Mouse (Mus musculus): Measurements from ENCODE around the gene Olfr191. TPM values are rescaled to one million over a fixed set of nuclear protein-coding genes. Genes with fewer than 3 reads are reported as not detected.

Gene Olfr191
- not detected in 2 replicates for polyA plus RNA-seq (2012; rRNA removed)

DNA sequence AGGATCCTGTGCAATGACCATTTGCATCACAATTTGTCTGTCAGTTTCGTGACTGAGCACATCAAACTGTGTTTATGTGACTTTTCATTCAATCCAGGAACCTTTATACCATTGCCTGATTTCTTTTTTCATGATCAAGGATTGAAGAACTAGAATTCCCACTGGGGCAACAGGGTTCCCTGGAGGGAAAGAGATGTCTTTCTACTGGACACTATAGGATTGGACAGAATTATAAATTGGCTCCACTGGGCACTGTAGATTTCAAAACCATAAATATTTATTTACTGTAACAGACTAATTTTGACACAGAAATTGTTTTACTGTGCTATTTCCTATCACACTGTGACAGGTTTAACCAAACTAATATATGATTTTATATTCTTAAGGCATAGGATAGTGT is at the start of gene Olfr191:
Gene Olfr191, minus strand, starts transcription at position 101 of the 400 bp plus-strand sequence.

DNA sequence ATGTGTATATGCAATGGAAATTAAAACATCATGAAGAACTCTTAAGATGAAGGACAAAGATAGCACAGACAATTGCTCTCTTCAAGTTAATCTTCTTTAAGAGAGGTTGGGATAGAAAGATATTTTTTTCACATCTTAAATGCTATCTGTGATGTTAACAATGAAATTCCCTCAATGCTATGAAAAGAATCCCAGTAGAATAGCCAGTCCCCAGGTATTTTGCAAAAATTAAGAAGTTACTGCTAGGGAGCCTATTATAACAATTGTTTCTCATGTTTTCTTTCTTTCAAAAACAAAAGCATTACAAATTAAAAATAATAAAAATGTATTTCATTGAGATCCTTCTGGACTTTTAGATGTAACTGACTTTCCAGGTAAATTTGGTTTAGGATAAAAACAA is 31.3 kb upstream of the Olfr191 start, which contains the start of gene Olfr194:
Gene Olfr194, minus strand, starts transcription at position 101 of the 400 bp plus-strand sequence.

DNA sequence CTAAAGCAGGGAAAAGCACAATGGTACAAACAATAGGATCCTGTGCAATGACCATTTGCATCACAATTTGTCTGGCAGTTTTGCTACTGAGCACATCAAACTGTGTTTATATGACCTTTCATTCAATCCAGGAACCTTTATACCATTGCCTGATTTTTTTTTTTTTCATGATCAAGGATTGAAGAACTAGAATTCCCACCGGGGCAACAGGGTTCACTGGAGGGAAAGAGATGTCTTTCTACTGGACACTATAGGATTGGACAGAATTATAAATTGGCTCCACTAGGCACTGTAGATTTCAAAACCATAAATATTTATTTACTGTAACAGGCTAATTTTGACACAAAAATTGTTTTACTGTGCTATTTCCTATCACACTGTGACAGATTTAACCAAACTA is 22.2 kb upstream of the Olfr191 start, which contains the start of gene Olfr193:
Gene Olfr193, minus strand, starts transcription at position 101 of the 400 bp plus-strand sequence.

DNA sequence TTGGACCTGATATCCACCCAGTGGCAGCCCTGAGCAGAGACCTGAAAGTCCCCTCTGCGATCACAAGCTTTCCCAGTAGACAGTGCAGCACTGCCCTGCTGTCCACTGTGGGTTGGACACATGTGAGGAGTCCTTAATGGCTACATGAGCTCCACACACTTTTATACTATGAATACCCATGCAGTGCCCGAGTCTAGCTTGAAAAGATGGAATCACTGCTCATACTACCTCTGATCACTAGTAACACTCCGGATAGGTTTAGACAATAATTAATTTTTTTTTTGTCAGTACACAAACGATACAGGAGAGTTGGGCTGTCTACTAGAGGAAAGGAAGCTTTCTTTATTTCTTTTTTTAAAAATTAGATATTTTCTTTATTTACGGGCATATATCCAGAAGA is 11.7 kb downstream of the Olfr191 start, which contains the start of gene Olfr190:
Gene Olfr190, minus strand, starts transcription at position 101 of the 400 bp plus-strand sequence.

DNA sequence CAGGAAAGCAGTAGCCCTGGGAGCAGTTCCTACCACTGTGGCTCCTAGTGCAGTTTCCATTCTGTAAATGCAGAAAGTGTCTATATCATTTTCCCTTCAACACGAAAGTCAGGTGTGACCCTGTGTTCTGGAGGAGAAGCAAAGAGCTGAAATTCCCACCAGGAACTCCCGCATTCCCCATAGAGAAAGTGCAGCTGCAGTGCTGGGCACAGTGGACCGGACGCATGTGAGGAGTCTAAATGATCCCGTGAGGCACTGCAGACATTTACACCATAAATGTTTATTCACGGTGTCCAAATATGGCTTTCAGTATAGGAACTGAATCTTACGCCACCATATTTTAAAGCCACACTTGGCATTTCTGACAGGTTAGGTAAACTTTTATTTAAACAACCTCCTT is 49.9 kb downstream of the Olfr191 start, which contains the start of gene Olfr187:
Gene Olfr187, minus strand, starts transcription at position 58 of the 400 bp plus-strand sequence.

Other genes with a start within 250 kb of the Olfr191 start
- not detected in 2 replicates for gene Olfr177, start 215.1 kb downstream of the Olfr191 start, polyA plus RNA-seq (2012; rRNA removed)
- gene Olfr178, start 197.8 kb downstream of the Olfr191 start, polyA plus RNA-seq (2012; rRNA removed) = not detected in 2 replicates
- gene Olfr181, start 161.1 kb downstream of the Olfr191 start, polyA plus RNA-seq (2012; rRNA removed) = not detected in 2 replicates
- not detected in 2 replicates for gene Olfr180, start 160.4 kb downstream of the Olfr191 start, polyA plus RNA-seq (2012; rRNA removed)
- not detected in 2 replicates for gene Olfr183, start 94.5 kb downstream of the Olfr191 start, polyA plus RNA-seq (2012; rRNA removed)
- not detected in 2 replicates for gene Olfr186, start 59.5 kb downstream of the Olfr191 start, polyA plus RNA-seq (2012; rRNA removed)
- gene Olfr187, start 50.1 kb downstream of the Olfr191 start, polyA plus RNA-seq (2012; rRNA removed) = not detected in 2 replicates
- not detected in 2 replicates for gene Olfr190, start 11.8 kb downstream of the Olfr191 start, polyA plus RNA-seq (2012; rRNA removed)
- not detected in 2 replicates for gene Olfr193, start 22.1 kb upstream of the Olfr191 start, polyA plus RNA-seq (2012; rRNA removed)
- gene Olfr194, start 31.2 kb upstream of the Olfr191 start, polyA plus RNA-seq (2012; rRNA removed) = not detected in 2 replicates
- gene Olfr195, start 57.2 kb upstream of the Olfr191 start, polyA plus RNA-seq (2012; rRNA removed) = not detected in 2 replicates
- not detected in 2 replicates for gene Olfr196, start 80.6 kb upstream of the Olfr191 start, polyA plus RNA-seq (2012; rRNA removed)
- not detected in 2 replicates for gene Olfr198, start 113.7 kb upstream of the Olfr191 start, polyA plus RNA-seq (2012; rRNA removed)
- not detected in 2 replicates for gene Olfr199, start 129.9 kb upstream of the Olfr191 start, polyA plus RNA-seq (2012; rRNA removed)
- not detected in 2 replicates for gene Olfr201, start 182.8 kb upstream of the Olfr191 start, polyA plus RNA-seq (2012; rRNA removed)
- gene Olfr202, start 197.0 kb upstream of the Olfr191 start, polyA plus RNA-seq (2012; rRNA removed) = not detected in 2 replicates
- not detected in 2 replicates for gene Olfr203, start 209.1 kb upstream of the Olfr191 start, polyA plus RNA-seq (2012; rRNA removed)
- not detected in 2 replicates for gene Olfr204, start 228.4 kb upstream of the Olfr191 start, polyA plus RNA-seq (2012; rRNA removed)
- not detected in 2 replicates for gene Olfr205, start 241.3 kb upstream of the Olfr191 start, polyA plus RNA-seq (2012; rRNA removed)

Measured in stomach, adult 2 months (tissue).